Mouse (Mus musculus) lung, adult 2 months (tissue): ENCODE measurements around the gene Corin. TPM values are rescaled to one million over a fixed set of nuclear protein-coding genes. Genes with fewer than 3 reads are reported as not detected.

Source experiments
- DNase-seq: peaks from one replicate; pipeline ENCODE4 v3.0.0; 2022
- H3K4me1 ChIP-seq: fragments of 200-500 bp; 2 replicates; pipeline ENCODE4 v1.6.1; 2011; ENCODE audit warnings: low read length; ENCODE audit not compliant: control insufficient read depth, insufficient read depth
- H3K4me3 ChIP-seq: fragments of 200-500 bp; replicated peaks from 2 replicates; pipeline ENCODE3; 2011; ENCODE audit warnings: low read depth, mild to moderate bottlenecking, control low read depth, low read length; ENCODE audit errors: extremely low read depth
- CTCF ChIP-seq: fragments of 200-500 bp; IDR thresholded peaks from 2 replicates; pipeline ENCODE4 v1.5.1; 2011; ENCODE audit warnings: mild to moderate bottlenecking, low read length, control low read depth; ENCODE audit not compliant: insufficient read depth
- POLR2A ChIP-seq: fragments of 200-500 bp; IDR thresholded peaks from 2 replicates; pipeline ENCODE4 v1.6.1; 2011; ENCODE audit warnings: low read depth, mild to moderate bottlenecking, control low read depth, low read length, borderline replicate concordance; ENCODE audit errors: extremely low read depth
- WGBS: fragments of 180-500 bp; shearing (Covaris S2); methylation state at CpG from one replicate; pipeline ENCODE4 v1.1.7; 2018; 5-methylcytosine and 5-hydroxymethylcytosine counted together
- polyA plus RNA-seq: library from polyadenylated mRNA; depleted of rRNA; stranded (reverse); fragments of >200 nt; gene quantifications from 2 replicates; pipeline ENCODE4 v1.2.3, GENCODE M21; 2012; rRNA removed

The Corin gene
- polyA plus RNA-seq: 0.61 and 1.2 TPM in 2 replicates

GRCm38 (mm10) chr5:72503531-72504523, at the start of gene Corin:
Corin (minus strand) TSS chr5:72504473.
- 1% methylated on average over 64 of the region's 64 CpGs for WGBS
- H3K4me1 ChIP-seq: no peaks in the 10 kb centered on the region
- TF ChIP-seq POLR2A: no peak
- TF ChIP-seq CTCF: no peak
- H3K4me3 ChIP-seq: no peak within 1 kb of the TSS
- no peak for DNase-seq

DNA sequence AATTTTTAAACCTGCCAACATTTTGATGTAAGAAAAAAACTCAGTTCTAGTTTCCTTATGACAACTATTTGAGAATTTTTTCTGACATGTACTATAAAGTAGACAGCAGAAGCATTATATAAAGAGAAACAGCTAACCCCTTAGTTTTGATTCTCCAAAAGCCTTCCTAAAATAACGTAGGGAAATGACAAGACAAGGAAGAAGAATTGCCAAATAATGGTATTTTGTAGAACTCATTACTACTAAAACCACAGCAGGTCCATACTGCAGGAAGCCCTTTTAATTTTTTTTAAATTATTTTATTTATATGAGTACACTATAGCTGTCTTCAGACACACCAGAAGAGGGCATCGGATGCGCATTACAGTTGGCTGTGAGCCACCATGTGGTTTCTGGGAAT, 46.9 kb upstream of the Corin start:
- DNase-seq: no peak
- 82% methylated on average over 3 of the region's 3 CpGs for WGBS
- Histone ChIP-seq H3K4me1 (no peaks in the 10 kb centered on the region), H3K4me3 (no peak overlapping the region)
- no peak for TF ChIP-seq POLR2A
- TF ChIP-seq CTCF: no peak

- no peak overlapping the region for H3K4me3 ChIP-seq
- TF ChIP-seq CTCF (no peak), POLR2A (no peak)
- DNase-seq: no peak
- WGBS: 74% methylated on average over 3 of the region's 3 CpGs
- H3K4me1 ChIP-seq: no peaks in the 10 kb centered on the region
Observed at GRCm38 (mm10) chr5:72528896-72529295, 24.6 kb upstream of the Corin start.

- Histone ChIP-seq H3K4me1 (no peaks in the 10 kb centered on the region), H3K4me3 (no peak overlapping the region)
- TF ChIP-seq CTCF (no peak), POLR2A (no peak)
- no peak for DNase-seq
- 80% methylated on average over 5 of the region's 5 CpGs for WGBS
Observed at GRCm38 (mm10) chr5:72513808-72514207, 9.5 kb upstream of the Corin start.

DNA sequence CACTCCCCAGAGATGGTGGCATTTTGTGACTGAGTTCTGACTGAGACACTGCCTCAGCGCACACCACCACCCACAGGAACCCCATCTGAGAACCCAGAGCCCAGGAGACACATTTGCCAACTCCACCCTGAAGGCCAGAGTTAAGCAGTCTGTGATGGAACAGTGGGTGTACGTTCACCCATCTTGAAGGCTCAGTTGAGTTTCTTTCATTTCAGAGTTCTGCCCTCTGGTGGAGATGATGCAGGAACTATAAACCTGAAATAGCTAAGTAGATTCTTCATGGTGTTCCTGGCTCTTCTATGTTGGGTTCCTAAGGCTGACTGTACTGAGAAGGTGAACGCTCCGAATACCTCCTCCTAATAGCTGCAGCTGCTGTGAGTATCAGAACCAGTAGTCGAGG, 1.5 kb upstream of the Corin start:
- no peaks in the 10 kb centered on the region for H3K4me1 ChIP-seq
- TF ChIP-seq POLR2A (no peak), CTCF (no peak)
- no peak for DNase-seq
- 73% methylated on average over 5 of the region's 5 CpGs for WGBS
- no peak overlapping the region for H3K4me3 ChIP-seq

- TF ChIP-seq POLR2A (no peak), CTCF (no peak)
- no peak for DNase-seq
- Histone ChIP-seq H3K4me1 (no peaks in the 10 kb centered on the region), H3K4me3 (no peak overlapping the region)
- 57% methylated on average over 8 of the region's 8 CpGs for WGBS
Observed at GRCm38 (mm10) chr5:72502778-72503177, 1.5 kb downstream of the Corin start.

DNA sequence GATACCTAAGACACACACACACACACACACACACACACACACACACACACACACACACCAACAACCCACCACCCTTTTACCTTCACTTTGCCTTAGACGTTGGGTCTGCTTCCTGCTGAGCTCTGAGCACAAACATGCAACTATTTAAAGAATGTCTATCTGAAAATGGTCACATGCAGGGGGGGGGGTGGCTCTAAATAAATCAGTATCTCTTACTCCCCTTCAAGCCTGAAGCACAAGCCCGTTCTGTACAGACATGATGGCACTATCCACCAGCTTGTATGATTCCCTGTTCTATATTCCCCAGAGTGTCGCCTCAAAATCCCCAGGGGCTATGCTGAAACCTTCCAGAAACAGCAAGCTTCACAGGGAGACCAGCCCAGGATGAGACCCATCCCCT, 2.5 kb downstream of the Corin start:
- no peak overlapping the region for H3K4me3 ChIP-seq
- H3K4me1 ChIP-seq: no peaks in the 10 kb centered on the region
- no peak for TF ChIP-seq CTCF
- TF ChIP-seq POLR2A: no peak
- DNase-seq: no peak
- WGBS: 55% methylated on average over 3 of the region's 3 CpGs

- 59% methylated on average over 10 of the region's 10 CpGs for whole genome bisulfite sequencing
- TF ChIP-seq POLR2A: no peak
- no peak for TF ChIP-seq CTCF
- Histone ChIP-seq H3K4me1 (no peaks in the 10 kb centered on the region), H3K4me3 (no peak overlapping the region)
- DNase-seq: no peak
Observed at GRCm38 (mm10) chr5:72498271-72498670, 6.0 kb downstream of the Corin start.

GRCm38 (mm10) chr5:72496756-72497155, 7.5 kb downstream of the Corin start:
- Histone ChIP-seq H3K4me1 (no peaks in the 10 kb centered on the region), H3K4me3 (no peak overlapping the region)
- DNase-seq: no peak
- WGBS: 53% methylated on average over 4 of the region's 4 CpGs
- TF ChIP-seq CTCF: no peak
- TF ChIP-seq POLR2A: no peak

DNA sequence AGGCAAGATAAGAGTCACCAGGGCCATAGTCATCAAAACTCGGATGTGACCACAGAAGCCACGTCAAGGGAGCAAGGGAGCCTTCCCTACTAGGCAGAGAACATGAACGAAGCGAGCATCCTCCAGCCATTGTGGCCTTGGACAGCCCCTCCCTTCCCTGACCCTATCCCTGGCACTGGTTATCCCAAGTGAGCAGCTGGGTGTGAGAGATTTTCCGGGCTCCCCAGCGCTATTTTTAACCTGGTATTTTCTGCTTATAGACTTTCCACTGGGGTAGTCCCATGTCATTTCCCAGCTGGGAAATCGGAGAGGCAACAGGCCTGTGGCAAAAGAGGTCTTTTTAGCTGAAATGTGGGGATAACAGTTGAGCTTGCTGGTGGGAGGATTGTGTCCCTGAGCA, 10.4 kb downstream of the Corin start:
- DNase-seq: no peak
- H3K4me1 ChIP-seq: no peaks in the 10 kb centered on the region
- WGBS: 61% methylated on average over 7 of the region's 7 CpGs
- H3K4me3 ChIP-seq: no peak overlapping the region
- no peak for TF ChIP-seq CTCF
- no peak for TF ChIP-seq POLR2A
